Mouse (Mus musculus): Measurements from ENCODE around the gene Olfr548-ps1.

GRCm38 (mm10) chr7:102549570-102549969, 8.9 kb downstream of the Olfr548-ps1 start, which contains the start of gene Olfr549:
- TF ChIP-seq CTCF (IDR thresholded peaks at IDR 0.05; ENCODE audit: low read depth, low read length) (no peak), POLR2A (IDR thresholded peaks at IDR 0.05; ENCODE audit: borderline replicate concordance, low read depth, low read length) (no peak)

Measured in bone marrow macrophage, adult 2 months (primary cell).